Comparison of ENCODE assay signal across 8 mouse cellular contexts in genomic region chr4:109762768-109763501, GRCm38 (mm10).
A peak's percentile ranks its signal among the peaks of the same experiment; 100 is the strongest.
DNase-seq lines count a peak whose midpoint lies in the region; ATAC-seq and TF ChIP-seq lines count a peak whose summit lies in the region.

No protein-coding gene starts in this region.

- no peaks in the 10 kb centered on the region for H3K9me3 ChIP-seq in embryonic facial prominence, embryonic 10.5 days
- H3K9me3 ChIP-seq in hindbrain, postnatal 0 days (ENCODE audit: low read length) = no peaks in the 10 kb centered on the region
- no peaks in the 10 kb centered on the region for H3K9me3 ChIP-seq in neural tube, embryonic 14.5 days (ENCODE audit: control insufficient read depth, low read length)

- no peak overlapping the region for H3K9ac ChIP-seq in hindbrain, postnatal 0 days (replicated peaks; ENCODE audit: low read length)
- H3K9ac ChIP-seq in neural tube, embryonic 14.5 days (replicated peaks; ENCODE audit: low read depth, low read length) = no peak overlapping the region

- WGBS in embryonic facial prominence, embryonic 10.5 days = 35% methylated on average over 7 of the region's 7 CpGs
- WGBS in hindbrain, postnatal 0 days = 29% methylated on average over 7 of the region's 7 CpGs
- WGBS in neural tube, embryonic 14.5 days = 9% methylated on average over 7 of the region's 7 CpGs

- H3K27ac ChIP-seq in embryonic facial prominence, embryonic 10.5 days (replicated peaks) = no peak overlapping the region
- H3K27ac ChIP-seq in hindbrain, postnatal 0 days = no peak overlapping the region
- no peak overlapping the region for H3K27ac ChIP-seq in neural tube, embryonic 14.5 days (ENCODE audit: low read depth, low read length)

- H3K36me3 ChIP-seq in embryonic facial prominence, embryonic 10.5 days (replicated peaks) = no peaks in the 10 kb centered on the region
- H3K36me3 ChIP-seq in hindbrain, postnatal 0 days (ENCODE audit: insufficient read depth, low read length) = no peaks in the 10 kb centered on the region
- H3K36me3 ChIP-seq in neural tube, embryonic 14.5 days (ENCODE audit: control insufficient read depth, insufficient read depth, low read length) = no peaks in the 10 kb centered on the region

- peak; percentile 38 to 44 for DNase-seq in cerebellum, adult 18-20 months
- no peak for DNase-seq in cerebellum, adult 11-12 months
- peak; percentile 17 for DNase-seq in embryonic facial prominence, embryonic 10.5 days (ENCODE audit: low spot score)
- DNase-seq in hindbrain, postnatal 0 days (ENCODE audit: low spot score) = peak; percentile 66
- DNase-seq in left cerebral cortex, postnatal 25 days (ENCODE audit: low spot score in 2 of 2) = no peak
- DNase-seq in lung, postnatal 36 days = no peak
- no peak for DNase-seq in thymus, adult 18-20 months

- TF ChIP-seq CTCF in hindbrain, postnatal 0 days (IDR thresholded peaks at IDR 0.05; ENCODE audit: low read depth) = no peak

- H3K4me1 ChIP-seq in embryonic facial prominence, embryonic 10.5 days = no peaks in the 10 kb centered on the region
- no peaks in the 10 kb centered on the region for H3K4me1 ChIP-seq in hindbrain, postnatal 0 days (ENCODE audit: insufficient read depth, low read length)
- no peaks in the 10 kb centered on the region for H3K4me1 ChIP-seq in neural tube, embryonic 14.5 days (ENCODE audit: control insufficient read depth, insufficient read depth, low read length)

- H3K4me3 ChIP-seq in embryonic facial prominence, embryonic 10.5 days = no peak overlapping the region
- H3K4me3 ChIP-seq in hindbrain, postnatal 0 days (ENCODE audit: low read length) = no peak overlapping the region
- no peak overlapping the region for H3K4me3 ChIP-seq in neural tube, embryonic 14.5 days (ENCODE audit: low read depth, low read length)

- H3K27me3 ChIP-seq in embryonic facial prominence, embryonic 10.5 days (replicated peaks; ENCODE audit: low read depth, poor library complexity, severe bottlenecking) = no peaks in the 10 kb centered on the region; the same call in 1 of the 2 replicates
- no peaks in the 10 kb centered on the region for H3K27me3 ChIP-seq in hindbrain, postnatal 0 days (ENCODE audit: insufficient read depth, low read length)
- H3K27me3 ChIP-seq in neural tube, embryonic 14.5 days (ENCODE audit: control insufficient read depth, insufficient read depth, low read length) = no peaks in the 10 kb centered on the region

- intact Hi-C loops in left cerebral cortex, postnatal 25 days (cut with DNase I) = no loop called here

- H3K4me2 ChIP-seq in hindbrain, postnatal 0 days (ENCODE audit: low read depth, low read length) = peak overlapping the region; percentile 27
- no peak overlapping the region for H3K4me2 ChIP-seq in neural tube, embryonic 14.5 days (ENCODE audit: low read depth, low read length)

- 0 out of 2 replicates have a peak, but pooled peaks have one; percentile 32 for ATAC-seq in hindbrain, postnatal 0 days
- ATAC-seq in neural tube, embryonic 14.5 days (ENCODE audit: low read depth) = peak; percentile 61; the same call in 1 of the 2 replicates

Comparison
In these comparisons a context has a peak if more than half of its experiments do, and no peak if none do; other contexts are left out.
1. DNase-seq: peak in cerebellum, adult 18-20 months (2 of 2), embryonic facial prominence, embryonic 10.5 days (single experiment) and hindbrain, postnatal 0 days (single experiment); none in cerebellum, adult 11-12 months (single experiment), left cerebral cortex, postnatal 25 days (0 of 2), lung, postnatal 36 days (single experiment) and thymus, adult 18-20 months (0 of 2).